Mouse (Mus musculus) bone marrow macrophage, adult 2 months (primary cell): ENCODE results near the gene Gltp.

Experiments
- CTCF ChIP-seq: IDR thresholded peaks from 2 replicates; pipeline ENCODE4 v1.5.1; 2012; ENCODE audit warnings: low read depth, mild to moderate bottlenecking, low read length, moderate library complexity
- POLR2A ChIP-seq: IDR thresholded peaks from 2 replicates; pipeline ENCODE4 v1.6.1; 2012; ENCODE audit warnings: mild to moderate bottlenecking, low read depth, low read length, borderline replicate concordance

DNA sequence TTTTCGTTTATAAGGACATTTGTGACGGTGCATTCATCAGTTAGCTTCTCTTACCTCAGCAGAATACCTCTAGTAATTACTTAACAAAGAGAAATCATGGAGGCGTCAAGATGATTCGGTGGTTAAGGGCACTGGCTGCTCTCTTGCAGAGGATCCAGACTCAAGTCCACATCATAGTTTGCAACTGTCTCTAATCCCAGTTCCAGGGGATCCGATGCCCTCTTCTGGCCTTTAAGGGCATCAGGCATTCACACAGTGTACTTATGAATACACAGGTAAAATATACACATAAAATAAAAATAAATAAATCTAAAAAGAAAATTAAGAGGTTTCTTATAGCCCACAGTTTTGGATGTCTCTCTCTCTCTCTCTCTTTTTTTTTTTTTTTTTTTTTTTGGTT is 5.0 kb upstream of the Gltp start:
- no peak for TF ChIP-seq CTCF
- TF ChIP-seq POLR2A: no peak
